In the genomic region with DNA sequence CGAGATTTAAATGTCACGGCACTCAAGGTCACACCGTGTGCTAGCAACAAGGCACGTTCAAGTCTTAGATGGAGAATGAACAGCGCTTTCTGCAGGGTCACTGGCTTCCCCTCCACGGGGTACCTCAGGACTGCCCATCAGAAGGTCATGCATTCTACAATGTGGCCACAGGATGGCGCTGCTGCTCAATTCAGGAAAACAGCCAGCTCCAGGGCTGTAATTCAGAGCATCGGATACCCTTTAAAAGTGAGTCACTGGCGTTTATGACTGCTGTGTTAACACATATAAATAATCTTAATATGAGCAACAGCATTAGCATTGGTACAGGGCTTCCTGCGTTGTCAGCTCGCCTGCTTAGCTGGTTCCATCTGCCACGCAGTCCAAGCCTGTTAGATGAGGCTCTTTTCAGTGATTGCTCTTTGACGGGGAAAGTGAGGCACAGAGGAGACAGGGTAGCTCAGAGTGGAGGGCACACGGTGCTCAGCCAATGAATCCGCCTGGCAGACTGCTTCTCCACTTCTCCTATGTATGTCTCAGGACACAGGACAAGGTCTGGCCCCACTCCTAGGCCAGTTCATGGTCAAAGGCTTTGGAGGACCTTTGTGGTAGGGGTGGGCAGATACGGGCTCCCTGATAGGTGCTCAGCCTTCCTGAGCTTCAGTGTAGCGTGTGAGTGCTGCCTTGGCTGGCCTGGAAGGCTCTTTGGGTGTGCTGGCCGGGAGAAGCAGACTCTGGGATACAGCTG, we compare ENCODE assay signal across 8 mouse cellular contexts. TPM values are rescaled to one million over a fixed set of nuclear protein-coding genes. Genes with fewer than 3 reads are reported as not detected.
DNase-seq lines count a peak whose midpoint lies in the region; ATAC-seq lines count a peak whose summit lies in the region.

No protein-coding gene starts in this region.

- H3K4me1 ChIP-seq in embryonic facial prominence, embryonic 10.5 days, result no peaks in the 10 kb centered on the region
- peaks cover 4% of the 10 kb centered on the region; the same call in 1 of the 2 replicates for H3K4me1 ChIP-seq in hindbrain, embryonic 15.5 days (replicated peaks)
- no peaks in the 10 kb centered on the region for H3K4me1 ChIP-seq in liver, embryonic 11.5 days (replicated peaks; ENCODE audit: control insufficient read depth, insufficient read depth, low read length)

- H3K4me3 ChIP-seq in embryonic facial prominence, embryonic 10.5 days, result no peak overlapping the region
- H3K4me3 ChIP-seq in hindbrain, embryonic 15.5 days, result no peak overlapping the region
- no peak overlapping the region for H3K4me3 ChIP-seq in liver, embryonic 11.5 days (ENCODE audit: low read depth, low read length)

- no peak overlapping the region for H3K9ac ChIP-seq in hindbrain, embryonic 15.5 days
- H3K9ac ChIP-seq in liver, embryonic 11.5 days (ENCODE audit: low read depth, low read length), result no peak overlapping the region

- no peak overlapping the region for H3K27ac ChIP-seq in embryonic facial prominence, embryonic 10.5 days (replicated peaks)
- H3K27ac ChIP-seq in hindbrain, embryonic 15.5 days (replicated peaks), result no peak overlapping the region
- no peak overlapping the region for H3K27ac ChIP-seq in liver, embryonic 11.5 days (ENCODE audit: low read depth, low read length)

- no peaks in the 10 kb centered on the region for H3K36me3 ChIP-seq in embryonic facial prominence, embryonic 10.5 days (replicated peaks)
- H3K36me3 ChIP-seq in hindbrain, embryonic 15.5 days, result no peaks in the 10 kb centered on the region
- no peaks in the 10 kb centered on the region for H3K36me3 ChIP-seq in liver, embryonic 11.5 days (ENCODE audit: control insufficient read depth, insufficient read depth, low read length)

- ATAC-seq in hindbrain, embryonic 15.5 days (ENCODE audit: low FRiP score, low read depth), result peak; percentile 81
- no peak for ATAC-seq in liver, embryonic 11.5 days (replicated peaks; ENCODE audit: low FRiP score)
- ATAC-seq in erythroid progenitor cell, adult 5-6 weeks (replicated peaks; ENCODE audit: low FRiP score, poor library complexity, severe bottlenecking), result no peak

- no peak overlapping the region for H3K4me2 ChIP-seq in hindbrain, embryonic 15.5 days
- H3K4me2 ChIP-seq in liver, embryonic 11.5 days, result no peak overlapping the region

- H3K27me3 ChIP-seq in embryonic facial prominence, embryonic 10.5 days (replicated peaks; ENCODE audit: low read depth, poor library complexity, severe bottlenecking), result 0 out of 2 replicates have a peak, but pooled peaks cover 7% of the 10 kb centered on the region
- 0 out of 2 replicates have a peak, but pooled peaks cover 3% of the 10 kb centered on the region for H3K27me3 ChIP-seq in hindbrain, embryonic 15.5 days
- peaks cover 6% of the 10 kb centered on the region; the same call in 1 of the 2 replicates for H3K27me3 ChIP-seq in liver, embryonic 11.5 days (replicated peaks; ENCODE audit: control insufficient read depth, insufficient read depth, low read length)

- H3K9me3 ChIP-seq in embryonic facial prominence, embryonic 10.5 days, result no peaks in the 10 kb centered on the region
- H3K9me3 ChIP-seq in hindbrain, embryonic 15.5 days, result no peaks in the 10 kb centered on the region
- no peaks in the 10 kb centered on the region for H3K9me3 ChIP-seq in liver, embryonic 11.5 days (ENCODE audit: control insufficient read depth, low read length)

- 28% methylated on average over 18 of the region's 18 CpGs for WGBS in embryonic facial prominence, embryonic 10.5 days
- whole genome bisulfite sequencing in hindbrain, embryonic 15.5 days, result 27% methylated on average over 18 of the region's 18 CpGs
- 29% methylated on average over 18 of the region's 18 CpGs for WGBS in liver, embryonic 11.5 days

- DNase-seq in urinary bladder, postnatal 14 days (ENCODE audit: low spot score), result peak; percentile 51
- DNase-seq in urinary bladder, postnatal 4 days (ENCODE audit: low spot score in 2 of 2), result no peak
- peak; percentile 54 to 67 for DNase-seq in adrenal gland, postnatal 4 days (ENCODE audit: low spot score in 2 of 2)
- peak; percentile 69 for DNase-seq in embryonic facial prominence, embryonic 10.5 days (ENCODE audit: low spot score)
- DNase-seq in liver, embryonic 11.5 days (ENCODE audit: low spot score), result peak; percentile 58
- peak; percentile 28 for DNase-seq in retina, adult 2 months (ENCODE audit: low read depth, low spot score)

RNA-seq across cellular contexts. Expression of gene Eif3d, which starts 11.8 kb away (rescaled TPM):
- 100 to 1,000 TPM; 214 to 215 TPM for total RNA-seq in adrenal gland, postnatal 4 days (2021)
- polyA plus RNA-seq in embryonic facial prominence, embryonic 10.5 days (2016; fragmentation: Nextera tagmentation; extraction: Ambion mirVana), result 249 and 271 TPM in 2 replicates
- polyA plus RNA-seq in hindbrain, embryonic 15.5 days (2015; fragmentation: Nextera tagmentation; extraction: Ambion mirVana), result 170 TPM in 2 replicates
- polyA plus RNA-seq in liver, embryonic 11.5 days (2014; fragmentation: Nextera tagmentation; extraction: Ambion mirVana), result 327 and 368 TPM in 2 replicates
- total RNA-seq in erythroid progenitor cell, adult 5-6 weeks (2015; ENCODE audit: low replicate concordance), result 85.1 and 85.8 TPM in 2 replicates
- 66.9 and 68.2 TPM in 2 replicates for total RNA-seq in erythroid progenitor cell, adult 5-6 weeks (2017; ENCODE audit: low replicate concordance)

RNA-seq across cellular contexts. Expression of gene Foxred2, which starts 25.8 kb away (rescaled TPM):
- total RNA-seq in adrenal gland, postnatal 4 days (2021), result 1 to 10 TPM; 4.9 to 5.2 TPM
- polyA plus RNA-seq in embryonic facial prominence, embryonic 10.5 days (2016; fragmentation: Nextera tagmentation; extraction: Ambion mirVana), result 7.2 and 7.3 TPM in 2 replicates
- 8.5 and 9.1 TPM in 2 replicates for polyA plus RNA-seq in hindbrain, embryonic 15.5 days (2015; fragmentation: Nextera tagmentation; extraction: Ambion mirVana)
- polyA plus RNA-seq in liver, embryonic 11.5 days (2014; fragmentation: Nextera tagmentation; extraction: Ambion mirVana), result 3.3 and 3.6 TPM in 2 replicates
- total RNA-seq in erythroid progenitor cell, adult 5-6 weeks (2015; ENCODE audit: low replicate concordance), result 3.4 and 4.3 TPM in 2 replicates
- 1.2 and 1.4 TPM in 2 replicates for total RNA-seq in erythroid progenitor cell, adult 5-6 weeks (2017; ENCODE audit: low replicate concordance)

RNA-seq across cellular contexts. Expression of gene Txn2, which starts 53.6 kb away (rescaled TPM):
- 100 to 1,000 TPM; 271 to 275 TPM for total RNA-seq in adrenal gland, postnatal 4 days (2021)
- 287 and 289 TPM in 2 replicates for polyA plus RNA-seq in embryonic facial prominence, embryonic 10.5 days (2016; fragmentation: Nextera tagmentation; extraction: Ambion mirVana)
- polyA plus RNA-seq in hindbrain, embryonic 15.5 days (2015; fragmentation: Nextera tagmentation; extraction: Ambion mirVana), result 211 and 212 TPM in 2 replicates
- polyA plus RNA-seq in liver, embryonic 11.5 days (2014; fragmentation: Nextera tagmentation; extraction: Ambion mirVana), result 377 and 390 TPM in 2 replicates
- 151 and 152 TPM in 2 replicates for total RNA-seq in erythroid progenitor cell, adult 5-6 weeks (2015; ENCODE audit: low replicate concordance)
- 30.3 and 35.2 TPM in 2 replicates for total RNA-seq in erythroid progenitor cell, adult 5-6 weeks (2017; ENCODE audit: low replicate concordance)

Comparison
In these comparisons a context has a peak if more than half of its experiments do, and no peak if none do; other contexts are left out.
1. DNase-seq: peak in urinary bladder, postnatal 14 days (single experiment), adrenal gland, postnatal 4 days (2 of 2), embryonic facial prominence, embryonic 10.5 days (single experiment), liver, embryonic 11.5 days (single experiment) and retina, adult 2 months (single experiment); none in urinary bladder, postnatal 4 days (0 of 2).